Mouse (Mus musculus) spleen, postnatal 14 days (tissue): ENCODE measurements around the gene Dnm3.

Experiments
- DNase-seq, 2 experiments: peaks; one replicate each; pipeline ENCODE4 v3.0.0; 2021 to 2022; ENCODE audit warnings: low spot score in 2 of 2

Dnm3 gene

GRCm38 (mm10) chr1:162162249-162162648, 315.6 kb downstream of the Dnm3 start:
- DNase-seq, result no peak

- no peak for DNase-seq
Observed at GRCm38 (mm10) chr1:162160718-162161117, 317.1 kb downstream of the Dnm3 start.

GRCm38 (mm10) chr1:162158486-162158885, 319.3 kb downstream of the Dnm3 start:
- DNase-seq, result no peak

- no peak for DNase-seq
Observed at GRCm38 (mm10) chr1:162157659-162158058, 320.2 kb downstream of the Dnm3 start.

- no peak for DNase-seq
Observed at GRCm38 (mm10) chr1:162156873-162157272, 321.0 kb downstream of the Dnm3 start.

- no peak for DNase-seq
Observed at GRCm38 (mm10) chr1:162155546-162155945, 322.3 kb downstream of the Dnm3 start.

GRCm38 (mm10) chr1:162153118-162153517, 324.7 kb downstream of the Dnm3 start:
- no peak for DNase-seq

GRCm38 (mm10) chr1:162149730-162150129, 328.1 kb downstream of the Dnm3 start:
- DNase-seq, result no peak

GRCm38 (mm10) chr1:162147554-162147953, 330.3 kb downstream of the Dnm3 start:
- no peak for DNase-seq

GRCm38 (mm10) chr1:162145748-162146147, 332.1 kb downstream of the Dnm3 start:
- DNase-seq, result no peak

GRCm38 (mm10) chr1:162144992-162145391, 332.8 kb downstream of the Dnm3 start:
- DNase-seq, result no peak

GRCm38 (mm10) chr1:162143974-162144912, 333.6 kb downstream of the Dnm3 start:
- DNase-seq, result no peak

GRCm38 (mm10) chr1:162142285-162142684, 335.5 kb downstream of the Dnm3 start:
- DNase-seq, result no peak

GRCm38 (mm10) chr1:162136328-162136727, 341.5 kb downstream of the Dnm3 start:
- no peak for DNase-seq

GRCm38 (mm10) chr1:162135451-162136213, 342.2 kb downstream of the Dnm3 start:
- DNase-seq, result no peak

- no peak for DNase-seq
Observed at GRCm38 (mm10) chr1:162134651-162135066, 343.2 kb downstream of the Dnm3 start.

- no peak for DNase-seq
Observed at GRCm38 (mm10) chr1:162132908-162133641, 344.8 kb downstream of the Dnm3 start.

- DNase-seq, result no peak
Observed at GRCm38 (mm10) chr1:162126856-162127792, 350.7 kb downstream of the Dnm3 start.

- no peak for DNase-seq
Observed at GRCm38 (mm10) chr1:162124396-162124795, 353.4 kb downstream of the Dnm3 start.

GRCm38 (mm10) chr1:162121441-162122200, 356.2 kb downstream of the Dnm3 start:
- no peak for DNase-seq
